Mouse (Mus musculus) thymus, postnatal 25 days (tissue): ENCODE measurements around the gene Pisd.
"Not testable (repeated sequence)": the region's sequence is repeated elsewhere in the genome, so short reads cannot be mapped to it uniquely, and the experiment has no call there.

Experiments
- DNase-seq: peaks from one replicate; pipeline ENCODE4 v3.0.0; 2022

Pisd gene

GRCm38 (mm10) chr5:32785313-32785915 lies at the start of gene Pisd:
Gene Pisd, minus strand, starts transcription at chr5:32785646.
- peak; percentile 95 for DNase-seq

- no peak for DNase-seq
These were observed 49.1 kb upstream of the Pisd start for GRCm38 (mm10) chr5:32834497-32834896.

GRCm38 (mm10) chr5:32830054-32830453 lies 44.6 kb upstream of the Pisd start:
- no peak for DNase-seq

GRCm38 (mm10) chr5:32828766-32829165 lies 43.3 kb upstream of the Pisd start:
- DNase-seq: not testable (repeated sequence)

GRCm38 (mm10) chr5:32827009-32827408 lies 41.6 kb upstream of the Pisd start, which contains the start of gene Gm20671:
Gene Gm20671, minus strand, starts transcription at chr5:32827109.
- DNase-seq: no peak

GRCm38 (mm10) chr5:32820471-32820870 lies 35.0 kb upstream of the Pisd start:
- no peak for DNase-seq

- DNase-seq: no peak
These were observed 29.9 kb upstream of the Pisd start for GRCm38 (mm10) chr5:32815396-32815795.

GRCm38 (mm10) chr5:32786454-32786853 lies 1.0 kb upstream of the Pisd start:
- not testable (repeated sequence) for DNase-seq

- no peak for DNase-seq
These were observed 720 bp downstream of the Pisd start for GRCm38 (mm10) chr5:32784726-32785125.

- no peak for DNase-seq
These were observed 3.9 kb downstream of the Pisd start for GRCm38 (mm10) chr5:32781596-32781995.

- no peak for DNase-seq
These were observed 7.3 kb downstream of the Pisd start for GRCm38 (mm10) chr5:32778168-32778567.

GRCm38 (mm10) chr5:32772361-32772760 lies 13.1 kb downstream of the Pisd start:
- no peak for DNase-seq

- DNase-seq: no peak
These were observed 17.6 kb downstream of the Pisd start for GRCm38 (mm10) chr5:32767636-32768373.

- no peak for DNase-seq
These were observed 18.4 kb downstream of the Pisd start for GRCm38 (mm10) chr5:32767004-32767403.

- DNase-seq: no peak
These were observed 23.8 kb downstream of the Pisd start for GRCm38 (mm10) chr5:32761566-32762140.

GRCm38 (mm10) chr5:32760787-32761186 lies 24.7 kb downstream of the Pisd start:
- no peak for DNase-seq

GRCm38 (mm10) chr5:32760352-32760751 lies 25.1 kb downstream of the Pisd start:
- not testable (repeated sequence) for DNase-seq

GRCm38 (mm10) chr5:32759662-32760061 lies 25.8 kb downstream of the Pisd start:
- DNase-seq: no peak

GRCm38 (mm10) chr5:32756141-32756540 lies 29.3 kb downstream of the Pisd start:
- DNase-seq: no peak

GRCm38 (mm10) chr5:32751736-32752135 lies 33.7 kb downstream of the Pisd start:
- DNase-seq: peak; percentile 23

- DNase-seq: peak; percentile 66
These were observed 36.5 kb downstream of the Pisd start for GRCm38 (mm10) chr5:32748936-32749335.

GRCm38 (mm10) chr5:32747650-32748375 lies 37.6 kb downstream of the Pisd start:
- peak; percentile 56 for DNase-seq
